Mouse (Mus musculus): ENCODE results near the gene Sp3. TPM values are rescaled to one million over a fixed set of nuclear protein-coding genes. Genes with fewer than 3 reads are reported as not detected.
"Not testable (repeated sequence)": the region's sequence is repeated elsewhere in the genome, so short reads cannot be mapped to it uniquely, and the experiment has no call there.

The Sp3 gene
- polyA plus RNA-seq (2015; fragmentation: Nextera tagmentation; extraction: Ambion mirVana), result 29.6 and 37.6 TPM in 2 replicates

- peak within 1 kb of the TSS; percentile 100 for H3K9ac ChIP-seq
- no peaks in the 10 kb centered on the region for H3K27me3 ChIP-seq
- peak within 1 kb of the TSS; percentile 100 for H3K4me3 ChIP-seq (replicated peaks)
- H3K36me3 ChIP-seq, result peaks cover 6% of the 10 kb centered on the region
- peaks cover 40% of the 10 kb centered on the region for H3K4me1 ChIP-seq (replicated peaks)
- ATAC-seq (ENCODE audit: low read depth) (peak; percentile 81), DNase-seq (peak; percentile 96)
- H3K4me2 ChIP-seq, result peak within 1 kb of the TSS; percentile 77
- H3K27ac ChIP-seq, result peak within 1 kb of the TSS; percentile 100
- no peaks in the 10 kb centered on the region for H3K9me3 ChIP-seq (replicated peaks)
- under 1% methylated on average over 64 of the region's 64 CpGs for WGBS (ENCODE audit: insufficient replicate concordance)
Observed at GRCm38 (mm10) chr2:72980337-72981074, at the start of gene Sp3. Gene Sp3 (minus strand): TSS chr2:72980446.

GRCm38 (mm10) chr2:73029846-73030245, 49.6 kb upstream of the Sp3 start:
- ATAC-seq (ENCODE audit: low read depth) (no peak), DNase-seq (no peak)
- H3K9me3 ChIP-seq (replicated peaks), result no peaks in the 10 kb centered on the region
- H3K4me2 ChIP-seq, result no peak overlapping the region
- H3K4me1 ChIP-seq (replicated peaks), result peaks cover 24% of the 10 kb centered on the region
- H3K4me3 ChIP-seq (replicated peaks), result no peak overlapping the region
- 79% methylated on average over 3 of the region's 3 CpGs for WGBS (ENCODE audit: insufficient replicate concordance)
- no peak overlapping the region for H3K9ac ChIP-seq
- no peak overlapping the region for H3K27ac ChIP-seq
- no peaks in the 10 kb centered on the region for H3K27me3 ChIP-seq
- no peaks in the 10 kb centered on the region for H3K36me3 ChIP-seq

GRCm38 (mm10) chr2:73028019-73028418, 47.8 kb upstream of the Sp3 start:
- Histone ChIP-seq H3K4me3 (replicated peaks) (no peak overlapping the region), H3K9ac (no peak overlapping the region), H3K27ac (peak overlapping the region; percentile 30; the same call in 1 of the 2 replicates), H3K27me3 (no peaks in the 10 kb centered on the region), H3K36me3 (no peaks in the 10 kb centered on the region), H3K4me1 (replicated peaks) (peaks cover 38% of the 10 kb centered on the region), H3K4me2 (peak overlapping the region; percentile 8; the same call in 1 of the 2 replicates), H3K9me3 (replicated peaks) (no peaks in the 10 kb centered on the region)
- ATAC-seq (ENCODE audit: low read depth) (no peak), DNase-seq (no peak)
- 24% methylated on average over 3 of the region's 3 CpGs for WGBS (ENCODE audit: insufficient replicate concordance)

GRCm38 (mm10) chr2:73027126-73027525, 46.9 kb upstream of the Sp3 start:
- DNase-seq (no peak), ATAC-seq (ENCODE audit: low read depth) (no peak)
- peaks cover 45% of the 10 kb centered on the region for H3K4me1 ChIP-seq (replicated peaks)
- H3K36me3 ChIP-seq, result no peaks in the 10 kb centered on the region
- 68% methylated on average over 3 of the region's 3 CpGs for WGBS (ENCODE audit: insufficient replicate concordance)
- no peak overlapping the region for H3K4me2 ChIP-seq
- H3K9ac ChIP-seq, result no peak overlapping the region
- no peak overlapping the region for H3K27ac ChIP-seq
- H3K4me3 ChIP-seq (replicated peaks), result no peak overlapping the region
- H3K9me3 ChIP-seq (replicated peaks), result no peaks in the 10 kb centered on the region
- no peaks in the 10 kb centered on the region for H3K27me3 ChIP-seq

GRCm38 (mm10) chr2:73023803-73024202, 43.6 kb upstream of the Sp3 start:
- Histone ChIP-seq H3K9ac (peak overlapping the region; percentile 58), H3K36me3 (no peaks in the 10 kb centered on the region), H3K4me2 (peak overlapping the region; percentile 59), H3K27ac (peak overlapping the region; percentile 94), H3K4me1 (replicated peaks) (peaks cover 65% of the 10 kb centered on the region), H3K9me3 (replicated peaks) (no peaks in the 10 kb centered on the region), H3K27me3 (no peaks in the 10 kb centered on the region), H3K4me3 (replicated peaks) (peak overlapping the region; percentile 27)
- DNase-seq (peak; percentile 90), ATAC-seq (ENCODE audit: low read depth) (peak; percentile 97)
- WGBS (ENCODE audit: insufficient replicate concordance), result 20% methylated on average over 6 of the region's 6 CpGs

GRCm38 (mm10) chr2:73021046-73021445, 40.8 kb upstream of the Sp3 start:
- peak; percentile 72 for DNase-seq
- 37% methylated on average over 6 of the region's 6 CpGs for WGBS (ENCODE audit: insufficient replicate concordance)
- H3K9ac ChIP-seq, result no peak overlapping the region

GRCm38 (mm10) chr2:73019371-73020146, 39.3 kb upstream of the Sp3 start:
- Histone ChIP-seq H3K4me2 (no peak overlapping the region), H3K27me3 (peaks cover 2% of the 10 kb centered on the region; the same call in 1 of the 2 replicates), H3K36me3 (no peaks in the 10 kb centered on the region), H3K9me3 (replicated peaks) (no peaks in the 10 kb centered on the region), H3K4me1 (replicated peaks) (peaks cover 45% of the 10 kb centered on the region), H3K27ac (no peak overlapping the region), H3K9ac (no peak overlapping the region), H3K4me3 (replicated peaks) (no peak overlapping the region)
- ATAC-seq (ENCODE audit: low read depth) (no peak), DNase-seq (no peak)
- WGBS (ENCODE audit: insufficient replicate concordance), result 56% methylated on average over 9 of the region's 9 CpGs

More at GRCm38 (mm10) chr2:73021046-73021445, 40.8 kb upstream of the Sp3 start:
- Histone ChIP-seq H3K9me3 (replicated peaks) (no peaks in the 10 kb centered on the region), H3K4me1 (replicated peaks) (peaks cover 52% of the 10 kb centered on the region), H3K4me2 (peak overlapping the region; percentile 2), H3K27ac (peak overlapping the region; percentile 40), H3K36me3 (no peaks in the 10 kb centered on the region), H3K27me3 (peaks cover 2% of the 10 kb centered on the region; the same call in 1 of the 2 replicates), H3K4me3 (replicated peaks) (no peak overlapping the region)
- ATAC-seq (ENCODE audit: low read depth), result peak; percentile 68

- WGBS (ENCODE audit: insufficient replicate concordance), result 44% methylated on average over 9 of the region's 9 CpGs
- not testable (repeated sequence) for H3K27me3 ChIP-seq; H3K4me2 ChIP-seq; H3K9ac ChIP-seq; ATAC-seq (ENCODE audit: low read depth); H3K36me3 ChIP-seq; H3K4me3 ChIP-seq (replicated peaks); H3K27ac ChIP-seq; H3K4me1 ChIP-seq (replicated peaks); DNase-seq
- peaks cover 10% of the 10 kb centered on the region for H3K9me3 ChIP-seq (replicated peaks)
Observed at GRCm38 (mm10) chr2:73014063-73014462, 33.8 kb upstream of the Sp3 start.

- DNase-seq, result no peak
- Histone ChIP-seq H3K4me3 (replicated peaks) (no peak overlapping the region), H3K9me3 (replicated peaks) (peaks cover 10% of the 10 kb centered on the region), H3K36me3 (no peaks in the 10 kb centered on the region), H3K4me2 (no peak overlapping the region), H3K4me1 (replicated peaks) (no peaks in the 10 kb centered on the region), H3K27ac (no peak overlapping the region), H3K9ac (no peak overlapping the region), H3K27me3 (no peaks in the 10 kb centered on the region)
- no peak for ATAC-seq (ENCODE audit: low read depth)
- 65% methylated on average over 20 of the region's 20 CpGs for WGBS (ENCODE audit: insufficient replicate concordance)
Observed at GRCm38 (mm10) chr2:73012636-73013035, 32.4 kb upstream of the Sp3 start.

- ATAC-seq (ENCODE audit: low read depth) (no peak), DNase-seq (no peak)
- peaks cover 37% of the 10 kb centered on the region for H3K4me1 ChIP-seq (replicated peaks)
- H3K36me3 ChIP-seq, result no peaks in the 10 kb centered on the region
- H3K27me3 ChIP-seq, result no peaks in the 10 kb centered on the region
- no peak overlapping the region for H3K4me3 ChIP-seq (replicated peaks)
- H3K4me2 ChIP-seq, result no peak overlapping the region
- H3K27ac ChIP-seq, result no peak overlapping the region
- H3K9ac ChIP-seq, result no peak overlapping the region
- peaks cover 10% of the 10 kb centered on the region for H3K9me3 ChIP-seq (replicated peaks)
- WGBS (ENCODE audit: insufficient replicate concordance), result 45% methylated on average over 9 of the region's 9 CpGs
Observed at GRCm38 (mm10) chr2:73007472-73007871, 27.2 kb upstream of the Sp3 start.

All from liver, embryonic 13.5 days (tissue).